Comparison of ENCODE assay signal across 27 mouse cellular contexts in genomic region chr15:84873867-84874266, GRCm38 (mm10). TPM values are rescaled to one million over a fixed set of nuclear protein-coding genes. Genes with fewer than 3 reads are reported as not detected.
A peak's percentile ranks its signal among the peaks of the same experiment; 100 is the strongest.
DNase-seq lines count a peak whose midpoint lies in the region; ATAC-seq lines count a peak whose summit lies in the region.
"Had no signal": no experiment of that assay in that cellular context is flagged by ENCODE, and none has a peak within 500 bp of the region (broad histone marks: within the 10 kb centered on the region; RNA-seq: fewer than 3 reads in every experiment).

No protein-coding gene starts in this region.

- H3K36me3 ChIP-seq in heart, embryonic 10.5 days = no peaks in the 10 kb centered on the region
- H3K36me3 ChIP-seq: embryonic facial prominence, embryonic 12.5 days; hindbrain, embryonic 13.5 days; limb, embryonic 12.5 days; liver, embryonic 15.5 days; midbrain, embryonic 10.5 days had no signal

- DNase-seq in heart, adult 18-20 months = peak; percentile 12 to 25
- no peak for DNase-seq in heart, embryonic 10.5 days (ENCODE audit: low spot score)
- DNase-seq in right cerebral cortex, adult 18-20 months = peak; percentile 66
- no peak for DNase-seq in right cerebral cortex, postnatal 4 days
- peak; percentile 61 to 70 for DNase-seq in right cerebral cortex, adult 2 months (ENCODE audit: low spot score in 2 of 2)
- peak; percentile 83 for DNase-seq in telencephalon, adult 2 months (ENCODE audit: low read depth, low spot score)
- no peak for DNase-seq in testis, postnatal 14 days (ENCODE audit: low spot score)
- DNase-seq: adrenal gland, postnatal 10 days; cerebellum, adult 11 months; cerebellum, adult 9-11 months; embryo, embryonic 11 days; gastrocnemius, postnatal 14 days; heart, postnatal 36 days; kidney, postnatal 25 days; lung, embryonic 14.5 days; lung, postnatal 14 days; thymus, adult 18-20 months; thymus, postnatal 25 days had no signal

- H3K9me3 ChIP-seq in heart, embryonic 10.5 days = no peaks in the 10 kb centered on the region
- H3K9me3 ChIP-seq: embryonic facial prominence, embryonic 12.5 days; hindbrain, embryonic 13.5 days; limb, embryonic 12.5 days; liver, embryonic 15.5 days; midbrain, embryonic 10.5 days had no signal

- ATAC-seq in inflammation-experienced regulatory T-cells, adult 6 months = no peak
- ATAC-seq: forebrain, embryonic 14.5 days; intestine, postnatal 0 days; midbrain, embryonic 16.5 days had no signal

- no peak overlapping the region for H3K27ac ChIP-seq in heart, embryonic 10.5 days
- H3K27ac ChIP-seq: embryonic facial prominence, embryonic 12.5 days; hindbrain, embryonic 13.5 days; limb, embryonic 12.5 days; liver, embryonic 15.5 days; midbrain, embryonic 10.5 days had no signal

- peaks cover 5% of the 10 kb centered on the region; the same call in 1 of the 2 replicates for H3K4me1 ChIP-seq in heart, embryonic 10.5 days
- H3K4me1 ChIP-seq: embryonic facial prominence, embryonic 12.5 days; hindbrain, embryonic 13.5 days; limb, embryonic 12.5 days; liver, embryonic 15.5 days; midbrain, embryonic 10.5 days had no signal

- WGBS in heart, embryonic 10.5 days = 71% methylated on average over 4 of the region's 4 CpGs

- H3K4me3 ChIP-seq in heart, embryonic 10.5 days = no peak overlapping the region
- H3K4me3 ChIP-seq: embryonic facial prominence, embryonic 12.5 days; hindbrain, embryonic 13.5 days; limb, embryonic 12.5 days; liver, embryonic 15.5 days; midbrain, embryonic 10.5 days had no signal

- H3K27me3 ChIP-seq in heart, embryonic 10.5 days (ENCODE audit: insufficient read depth, poor library complexity, severe bottlenecking) = 0 out of 2 replicates have a peak, but pooled peaks cover 4% of the 10 kb centered on the region
- H3K27me3 ChIP-seq: embryonic facial prominence, embryonic 12.5 days; limb, embryonic 12.5 days; liver, embryonic 15.5 days had no signal

RNA-seq across cellular contexts. Expression of gene Phf21b, which starts 18.0 kb away (rescaled TPM):
- 1 to 10 TPM in 1 of 2 experiments, under 1 TPM in 1; 0.92 to 1.9 TPM for total RNA-seq in heart, adult 18-20 months (2021)
- polyA plus RNA-seq in heart, embryonic 10.5 days (2016; fragmentation: Nextera tagmentation; extraction: Ambion mirVana) = 0.16 and 0.41 TPM in 2 replicates
- 1 to 10 TPM in 2 of 3 experiments, under 1 TPM in 1; 0.65 to 2.4 (median 1.6) TPM for polyA plus RNA-seq in inflammation-experienced regulatory T-cells, adult 6 months (2017; shearing (Covaris generic))

RNA-seq across cellular contexts. Expression of gene Gm29666, which starts 46.0 kb away (rescaled TPM):
- under 1 TPM; 0.08 to 0.10 TPM for total RNA-seq in heart, adult 18-20 months (2021)
- polyA plus RNA-seq in heart, embryonic 10.5 days (2016; fragmentation: Nextera tagmentation; extraction: Ambion mirVana) = 0.87 and 1.2 TPM in 2 replicates
- under 1 TPM; 0.55 to 0.63 (median 0.63) TPM for polyA plus RNA-seq in inflammation-experienced regulatory T-cells, adult 6 months (2017; shearing (Covaris generic))

RNA-seq across cellular contexts. Expression of gene Nup50, which starts 49.3 kb away (rescaled TPM):
- 10 to 100 TPM; 15.5 to 17.7 TPM for total RNA-seq in heart, adult 18-20 months (2021)
- 34.0 and 42.5 TPM in 2 replicates for polyA plus RNA-seq in heart, embryonic 10.5 days (2016; fragmentation: Nextera tagmentation; extraction: Ambion mirVana)
- 10 to 100 TPM; 18.8 to 32.6 (median 20.8) TPM for polyA plus RNA-seq in inflammation-experienced regulatory T-cells, adult 6 months (2017; shearing (Covaris generic))

Comparison
In these comparisons a context has a peak if more than half of its experiments do, and no peak if none do; other contexts are left out.
1. DNase-seq: peak in heart, adult 18-20 months (2 of 2), right cerebral cortex, adult 18-20 months (single experiment), right cerebral cortex, adult 2 months (2 of 2) and telencephalon, adult 2 months (single experiment); none in heart, embryonic 10.5 days (single experiment), right cerebral cortex, postnatal 4 days (single experiment) and testis, postnatal 14 days (single experiment).